Mouse (Mus musculus) cerebellum, adult 2 months (tissue): ENCODE data around the gene Erap1.
"Not testable (repeated sequence)": the region's sequence is repeated elsewhere in the genome, so short reads cannot be mapped to it uniquely, and the experiment has no call there.

Source experiments
- CTCF ChIP-seq: fragments of 200-500 bp; IDR thresholded peaks from 2 replicates; pipeline ENCODE4 v1.5.1; 2011; ENCODE audit warnings: low read depth, mild to moderate bottlenecking, control low read depth, low read length, moderate library complexity, borderline replicate concordance; ENCODE audit not compliant: insufficient read depth
- POLR2A ChIP-seq: fragments of 200-500 bp; IDR thresholded peaks from 2 replicates; pipeline ENCODE4 v1.6.1; 2011; ENCODE audit warnings: low read length, control low read depth, borderline replicate concordance; ENCODE audit not compliant: insufficient read depth

DNA sequence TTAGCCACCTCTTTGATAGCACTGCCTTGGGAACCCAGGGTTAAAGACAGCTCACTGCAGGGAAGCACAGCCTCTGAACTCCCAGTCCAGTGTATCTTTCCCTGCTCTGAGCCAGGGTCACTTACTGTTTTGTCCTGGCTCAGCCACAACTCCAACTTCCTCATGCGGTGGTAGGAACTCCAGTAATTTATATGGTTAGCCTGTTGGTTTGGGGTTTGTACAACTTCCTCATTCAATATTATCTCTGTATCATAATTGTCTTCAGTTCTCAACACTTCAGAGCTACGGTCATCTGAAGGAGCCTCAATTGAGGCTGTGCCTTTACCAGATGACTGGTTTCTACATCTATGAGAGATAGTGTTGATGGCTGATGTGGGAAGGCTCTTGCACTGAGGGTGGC, 42.3 kb upstream of the Erap1 start:
- TF ChIP-seq POLR2A, CTCF: not testable (repeated sequence)
